In genomic region chr9:26999461-27000395, GRCm38 (mm10) we compare ENCODE assay signal across 8 mouse cellular contexts. TPM values are rescaled to one million over a fixed set of nuclear protein-coding genes. Genes with fewer than 3 reads are reported as not detected.
DNase-seq lines count a peak whose midpoint lies in the region; ATAC-seq and TF ChIP-seq lines count a peak whose summit lies in the region.

TSS of gene Acad8 (minus strand) at chr9:26999566.
TSS of gene Thyn1 (plus strand) at chr9:26999710.

- no peaks in the 10 kb centered on the region for H3K27me3 ChIP-seq in hindbrain, postnatal 0 days (ENCODE audit: insufficient read depth, low read length)

- H3K4me3 ChIP-seq in gastrocnemius, adult 2 months: peak within 1 kb of the TSS; percentile 89
- H3K4me3 ChIP-seq in hindbrain, postnatal 0 days (ENCODE audit: low read length): peak within 1 kb of the TSS; percentile 84
- H3K4me3 ChIP-seq in left cerebral cortex, adult 2 months: peak within 1 kb of the TSS; percentile 81

- no peaks in the 10 kb centered on the region for H3K9me3 ChIP-seq in hindbrain, postnatal 0 days (ENCODE audit: low read length)

- no peak for TF ChIP-seq CTCF in gastrocnemius, adult 2 months (IDR thresholded peaks at IDR 0.05)
- TF ChIP-seq CTCF in hindbrain, postnatal 0 days (IDR thresholded peaks at IDR 0.05; ENCODE audit: low read depth): no peak
- TF ChIP-seq CTCF in left cerebral cortex, adult 2 months (IDR thresholded peaks at IDR 0.05): no peak

- peak within 1 kb of the TSS; percentile 94 for H3K27ac ChIP-seq in gastrocnemius, adult 2 months
- H3K27ac ChIP-seq in hindbrain, postnatal 0 days: peak within 1 kb of the TSS; percentile 77
- peak within 1 kb of the TSS; percentile 76 for H3K27ac ChIP-seq in left cerebral cortex, adult 2 months

- peaks cover 12% of the 10 kb centered on the region for H3K4me1 ChIP-seq in hindbrain, postnatal 0 days (ENCODE audit: insufficient read depth, low read length)

- intact Hi-C loops in gastrocnemius, adult 2 months (cut with DNase I): loop anchor here (1.0 kb wide), 1 partner anchor 31 kb away; the partner anchor contains the start of genes Ncapd3 and Vps26b
- intact Hi-C loops in left cerebral cortex, adult 2 months (cut with DNase I): loop anchor here (2.0 kb wide), 1 partner anchor 29 kb away; no protein-coding TSS in a partner anchor

- H3K9ac ChIP-seq in hindbrain, postnatal 0 days (replicated peaks; ENCODE audit: low read length): peak within 1 kb of the TSS; percentile 81

- peaks cover 17% of the 10 kb centered on the region; the same call in 1 of the 2 replicates for H3K36me3 ChIP-seq in hindbrain, postnatal 0 days (ENCODE audit: insufficient read depth, low read length)

- peak within 1 kb of the TSS; percentile 79 for H3K4me2 ChIP-seq in hindbrain, postnatal 0 days (ENCODE audit: low read depth, low read length)

- DNase-seq in ZHBTc4 (ENCODE audit: low read depth, low spot score): peak; percentile 99
- DNase-seq in gastrocnemius, adult 2 months: peak; percentile 97
- DNase-seq in hindbrain, postnatal 0 days (ENCODE audit: low spot score): peak; percentile 98
- peak; percentile 91 to 94 for DNase-seq in left cerebral cortex, adult 2 months (ENCODE audit: extremely low spot score in 1 of 2, low spot score in 2 of 2)
- peak; percentile 96 to 97 for DNase-seq in right cerebral cortex, adult 2 months (ENCODE audit: low spot score in 2 of 2)
- DNase-seq in urinary bladder, postnatal 14 days (ENCODE audit: low spot score): peak; percentile 98

- 2% methylated on average over 35 of the region's 35 CpGs for WGBS in hindbrain, postnatal 0 days

- peak; percentile 96 for ATAC-seq in common myeloid progenitor, adult 5-6 weeks (replicated peaks; ENCODE audit: low read depth, poor library complexity, severe bottlenecking)
- peak; percentile 100 for ATAC-seq in hindbrain, postnatal 0 days
- peak; percentile 94 for ATAC-seq in megakaryocyte, adult 5-6 weeks (ENCODE audit: poor library complexity, severe bottlenecking)

RNA-seq across cellular contexts. Expression of gene Acad8, which starts in this region (rescaled TPM):
- 9.4 and 9.8 TPM in 2 replicates for total RNA-seq in common myeloid progenitor, adult 5-6 weeks (2017)
- 10 to 100 TPM; 31.7 to 37.1 TPM for total RNA-seq in gastrocnemius, adult 2 months (2021)
- 12.7 and 24.0 TPM in 2 replicates for total RNA-seq in hindbrain, postnatal 0 days (2014; rRNA removed)
- polyA plus RNA-seq in hindbrain, postnatal 0 days (2015; fragmentation: Nextera tagmentation; extraction: Ambion mirVana): 29.4 and 32.5 TPM in 2 replicates
- 10 to 100 TPM; 32.2 to 32.4 TPM for total RNA-seq in left cerebral cortex, adult 2 months (2021)
- total RNA-seq in megakaryocyte, adult 5-6 weeks (2015): 16.0 and 17.5 TPM in 2 replicates
- 11.8 and 15.4 TPM in 2 replicates for total RNA-seq in megakaryocyte, adult 5-6 weeks (2017)

RNA-seq across cellular contexts. Expression of gene Thyn1, which starts in this region (rescaled TPM):
- total RNA-seq in common myeloid progenitor, adult 5-6 weeks (2017): 63.2 and 110 TPM in 2 replicates
- 10 to 100 TPM; 18.7 to 24.8 TPM for total RNA-seq in gastrocnemius, adult 2 months (2021)
- total RNA-seq in hindbrain, postnatal 0 days (2014; rRNA removed): 35.3 and 36.9 TPM in 2 replicates
- polyA plus RNA-seq in hindbrain, postnatal 0 days (2015; fragmentation: Nextera tagmentation; extraction: Ambion mirVana): 147 and 148 TPM in 2 replicates
- total RNA-seq in left cerebral cortex, adult 2 months (2021): 10 to 100 TPM; 54.1 to 58.4 TPM
- total RNA-seq in megakaryocyte, adult 5-6 weeks (2015): 38.2 and 42.1 TPM in 2 replicates
- total RNA-seq in megakaryocyte, adult 5-6 weeks (2017): 33.7 and 45.3 TPM in 2 replicates

Comparison
In these comparisons a context has a peak if more than half of its experiments do, and no peak if none do; other contexts are left out.
1. Peak in every context shown above with its lines: DNase-seq, ATAC-seq, H3K4me3 ChIP-seq and H3K27ac ChIP-seq.